Mouse (Mus musculus) thymus, adult 2 months (tissue): Measurements from ENCODE around the gene Rtl1.

Experiments
- CTCF ChIP-seq: fragments of 200-500 bp; IDR thresholded peaks from 2 replicates; pipeline ENCODE4 v1.5.1; 2012; ENCODE audit warnings: mild to moderate bottlenecking, control low read depth, low read length, moderate library complexity, borderline replicate concordance; ENCODE audit not compliant: control insufficient read depth, poor library complexity, insufficient read depth; ENCODE audit errors: extremely low read depth
- POLR2A ChIP-seq: fragments of 200-500 bp; IDR thresholded peaks from 2 replicates; pipeline ENCODE4 v1.6.1; 2012; ENCODE audit warnings: mild to moderate bottlenecking, low read length, control low read depth, moderate library complexity; ENCODE audit not compliant: control insufficient read depth, poor library complexity, insufficient read depth; ENCODE audit errors: extremely low read depth

GRCm38 (mm10) chr12:109600230-109600629 is at the start of gene Rtl1:
- TF ChIP-seq CTCF = no peak
- TF ChIP-seq POLR2A = no peak
